Mouse (Mus musculus): ENCODE data around the gene Ndufb4. TPM values are rescaled to one million over a fixed set of nuclear protein-coding genes. Genes with fewer than 3 reads are reported as not detected.

Ndufb4 gene
- polyA plus RNA-seq, 1 experiment from 2014 or later: 58.1 TPM

- Histone ChIP-seq H3K9me3 (ENCODE audit: control insufficient read depth, low read length) (no peaks in the 10 kb centered on the region), H3K4me2 (replicated peaks; ENCODE audit: low read depth, low read length) (no peak overlapping the region), H3K4me1 (ENCODE audit: control insufficient read depth, insufficient read depth, low read length) (peaks cover 13% of the 10 kb centered on the region), H3K27me3 (ENCODE audit: control insufficient read depth, insufficient read depth, low read length) (no peaks in the 10 kb centered on the region), H3K9ac (ENCODE audit: low read depth, low read length) (no peak overlapping the region), H3K27ac (ENCODE audit: low read depth, low read length) (no peak overlapping the region), H3K4me3 (ENCODE audit: low read length) (no peak overlapping the region), H3K36me3 (ENCODE audit: control insufficient read depth, insufficient read depth, low read length) (no peaks in the 10 kb centered on the region)
- 41% methylated on average over 7 of the region's 7 CpGs for whole genome bisulfite sequencing
- ATAC-seq (ENCODE audit: low FRiP score, low TSS enrichment): peak; percentile 29; the same call in 1 of the 2 replicates
Measured at GRCm38 (mm10) chr16:37682309-37682975, 28.2 kb upstream of the Ndufb4 start.

- Histone ChIP-seq H3K9ac (ENCODE audit: low read depth, low read length) (no peak overlapping the region), H3K36me3 (ENCODE audit: control insufficient read depth, insufficient read depth, low read length) (no peaks in the 10 kb centered on the region), H3K4me3 (ENCODE audit: low read length) (no peak overlapping the region), H3K27ac (ENCODE audit: low read depth, low read length) (no peak overlapping the region), H3K4me2 (replicated peaks; ENCODE audit: low read depth, low read length) (no peak overlapping the region), H3K9me3 (ENCODE audit: control insufficient read depth, low read length) (no peaks in the 10 kb centered on the region), H3K27me3 (ENCODE audit: control insufficient read depth, insufficient read depth, low read length) (no peaks in the 10 kb centered on the region), H3K4me1 (ENCODE audit: control insufficient read depth, insufficient read depth, low read length) (peaks cover 23% of the 10 kb centered on the region)
- WGBS: 66% methylated on average over 8 of the region's 8 CpGs
- no peak for ATAC-seq (ENCODE audit: low FRiP score, low TSS enrichment)
Measured at GRCm38 (mm10) chr16:37680831-37681230, 26.6 kb upstream of the Ndufb4 start.

- H3K36me3 ChIP-seq (ENCODE audit: control insufficient read depth, insufficient read depth, low read length): no peaks in the 10 kb centered on the region
- no peak overlapping the region for H3K9ac ChIP-seq (ENCODE audit: low read depth, low read length)
- no peak overlapping the region for H3K27ac ChIP-seq (ENCODE audit: low read depth, low read length)
- no peak overlapping the region for H3K4me3 ChIP-seq (ENCODE audit: low read length)
- no peak overlapping the region for H3K4me2 ChIP-seq (replicated peaks; ENCODE audit: low read depth, low read length)
- H3K27me3 ChIP-seq (ENCODE audit: control insufficient read depth, insufficient read depth, low read length): no peaks in the 10 kb centered on the region
- ATAC-seq (ENCODE audit: low FRiP score, low TSS enrichment): no peak
- 62% methylated on average over 2 of the region's 2 CpGs for WGBS
- H3K9me3 ChIP-seq (ENCODE audit: control insufficient read depth, low read length): no peaks in the 10 kb centered on the region
- H3K4me1 ChIP-seq (ENCODE audit: control insufficient read depth, insufficient read depth, low read length): peaks cover 27% of the 10 kb centered on the region
Measured at GRCm38 (mm10) chr16:37680216-37680615, 26.0 kb upstream of the Ndufb4 start.

- ATAC-seq (ENCODE audit: low FRiP score, low TSS enrichment): no peak
- H3K27ac ChIP-seq (ENCODE audit: low read depth, low read length): no peak overlapping the region
Measured at GRCm38 (mm10) chr16:37677586-37677985, 23.3 kb upstream of the Ndufb4 start.

GRCm38 (mm10) chr16:37676677-37677072 is 22.4 kb upstream of the Ndufb4 start:
- no peak overlapping the region for H3K9ac ChIP-seq (ENCODE audit: low read depth, low read length)
- H3K27me3 ChIP-seq (ENCODE audit: control insufficient read depth, insufficient read depth, low read length): no peaks in the 10 kb centered on the region
- 41% methylated on average over 4 of the region's 4 CpGs for WGBS
- peak overlapping the region; percentile 32; the same call in 1 of the 2 replicates for H3K4me2 ChIP-seq (replicated peaks; ENCODE audit: low read depth, low read length)
- H3K4me1 ChIP-seq (ENCODE audit: control insufficient read depth, insufficient read depth, low read length): peaks cover 17% of the 10 kb centered on the region; the same call in 1 of the 2 replicates
- ATAC-seq (ENCODE audit: low FRiP score, low TSS enrichment): no peak
- no peaks in the 10 kb centered on the region; the same call in 1 of the 2 replicates for H3K9me3 ChIP-seq (ENCODE audit: control insufficient read depth, low read length)
- no peak overlapping the region for H3K27ac ChIP-seq (ENCODE audit: low read depth, low read length)
- H3K36me3 ChIP-seq (ENCODE audit: control insufficient read depth, insufficient read depth, low read length): no peaks in the 10 kb centered on the region
- no peak overlapping the region for H3K4me3 ChIP-seq (ENCODE audit: low read length)

More at GRCm38 (mm10) chr16:37677586-37677985, 23.3 kb upstream of the Ndufb4 start:
- WGBS: 53% methylated on average over 8 of the region's 8 CpGs
- Histone ChIP-seq H3K4me2 (replicated peaks; ENCODE audit: low read depth, low read length) (no peak overlapping the region), H3K4me1 (ENCODE audit: control insufficient read depth, insufficient read depth, low read length) (peaks cover 17% of the 10 kb centered on the region; the same call in 1 of the 2 replicates), H3K4me3 (ENCODE audit: low read length) (no peak overlapping the region), H3K27me3 (ENCODE audit: control insufficient read depth, insufficient read depth, low read length) (no peaks in the 10 kb centered on the region), H3K36me3 (ENCODE audit: control insufficient read depth, insufficient read depth, low read length) (no peaks in the 10 kb centered on the region), H3K9ac (ENCODE audit: low read depth, low read length) (no peak overlapping the region), H3K9me3 (ENCODE audit: control insufficient read depth, low read length) (no peaks in the 10 kb centered on the region; the same call in 1 of the 2 replicates)

GRCm38 (mm10) chr16:37676024-37676676 is 21.9 kb upstream of the Ndufb4 start:
- Histone ChIP-seq H3K27me3 (ENCODE audit: control insufficient read depth, insufficient read depth, low read length) (no peaks in the 10 kb centered on the region), H3K4me1 (ENCODE audit: control insufficient read depth, insufficient read depth, low read length) (peaks cover 17% of the 10 kb centered on the region; the same call in 1 of the 2 replicates), H3K9me3 (ENCODE audit: control insufficient read depth, low read length) (no peaks in the 10 kb centered on the region; the same call in 1 of the 2 replicates), H3K36me3 (ENCODE audit: control insufficient read depth, insufficient read depth, low read length) (no peaks in the 10 kb centered on the region), H3K4me2 (replicated peaks; ENCODE audit: low read depth, low read length) (peak overlapping the region; percentile 32; the same call in 1 of the 2 replicates), H3K9ac (ENCODE audit: low read depth, low read length) (no peak overlapping the region), H3K4me3 (ENCODE audit: low read length) (peak overlapping the region; percentile 12; the same call in 1 of the 2 replicates), H3K27ac (ENCODE audit: low read depth, low read length) (no peak overlapping the region)
- peak; percentile 77 for ATAC-seq (ENCODE audit: low FRiP score, low TSS enrichment)
- WGBS: 29% methylated on average over 17 of the region's 17 CpGs

GRCm38 (mm10) chr16:37675326-37675725 is 21.1 kb upstream of the Ndufb4 start:
- Histone ChIP-seq H3K4me3 (ENCODE audit: low read length) (no peak overlapping the region), H3K9ac (ENCODE audit: low read depth, low read length) (no peak overlapping the region), H3K27me3 (ENCODE audit: control insufficient read depth, insufficient read depth, low read length) (no peaks in the 10 kb centered on the region), H3K4me2 (replicated peaks; ENCODE audit: low read depth, low read length) (no peak overlapping the region), H3K36me3 (ENCODE audit: control insufficient read depth, insufficient read depth, low read length) (no peaks in the 10 kb centered on the region), H3K9me3 (ENCODE audit: control insufficient read depth, low read length) (no peaks in the 10 kb centered on the region; the same call in 1 of the 2 replicates), H3K27ac (ENCODE audit: low read depth, low read length) (no peak overlapping the region), H3K4me1 (ENCODE audit: control insufficient read depth, insufficient read depth, low read length) (peaks cover 17% of the 10 kb centered on the region; the same call in 1 of the 2 replicates)
- no peak for ATAC-seq (ENCODE audit: low FRiP score, low TSS enrichment)
- WGBS: 87% methylated on average over 5 of the region's 5 CpGs

GRCm38 (mm10) chr16:37670666-37671283 is 16.5 kb upstream of the Ndufb4 start:
- Histone ChIP-seq H3K4me2 (replicated peaks; ENCODE audit: low read depth, low read length) (no peak overlapping the region), H3K4me3 (ENCODE audit: low read length) (no peak overlapping the region), H3K9me3 (ENCODE audit: control insufficient read depth, low read length) (no peaks in the 10 kb centered on the region; the same call in 1 of the 2 replicates), H3K4me1 (ENCODE audit: control insufficient read depth, insufficient read depth, low read length) (0 out of 2 replicates have a peak, but pooled peaks cover 3% of the 10 kb centered on the region), H3K9ac (ENCODE audit: low read depth, low read length) (no peak overlapping the region), H3K36me3 (ENCODE audit: control insufficient read depth, insufficient read depth, low read length) (no peaks in the 10 kb centered on the region), H3K27ac (ENCODE audit: low read depth, low read length) (no peak overlapping the region), H3K27me3 (ENCODE audit: control insufficient read depth, insufficient read depth, low read length) (no peaks in the 10 kb centered on the region)
- 39% methylated on average over 4 of the region's 4 CpGs for WGBS
- ATAC-seq (ENCODE audit: low FRiP score, low TSS enrichment): no peak

Measured in kidney, embryonic 14.5 days (tissue).